Mouse (Mus musculus): ENCODE data around the gene Abcb11.

Gene Abcb11

DNA sequence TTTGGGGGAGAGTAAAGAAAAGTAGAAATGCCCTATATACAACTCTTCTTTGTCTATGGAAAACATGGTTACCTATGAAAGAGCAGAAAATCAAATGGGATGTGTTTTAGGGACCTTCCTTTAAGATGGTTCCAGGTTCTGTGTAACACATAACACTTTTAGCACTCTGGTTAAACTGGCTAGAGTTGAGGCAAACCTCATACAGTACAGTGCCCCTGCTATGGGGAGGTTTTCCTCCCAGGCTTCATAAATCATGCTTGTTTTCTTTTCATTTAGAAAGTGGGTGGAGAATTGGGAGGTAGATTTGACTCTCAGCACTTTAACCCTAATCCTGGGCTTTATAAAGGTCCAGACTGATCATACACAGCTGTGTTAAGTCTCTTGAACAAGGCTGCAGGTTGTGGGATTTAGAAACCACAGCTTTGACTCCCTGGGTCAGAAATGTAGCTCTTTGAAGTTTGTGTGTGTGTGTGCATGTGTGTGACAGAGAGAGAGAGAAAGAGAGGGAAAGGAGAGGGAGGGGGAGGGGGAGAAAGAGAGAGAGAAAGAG lies 78.3 kb downstream of the Abcb11 start:
- no peak for DNase-seq (ENCODE audit: inconsistent ontology term)

DNA sequence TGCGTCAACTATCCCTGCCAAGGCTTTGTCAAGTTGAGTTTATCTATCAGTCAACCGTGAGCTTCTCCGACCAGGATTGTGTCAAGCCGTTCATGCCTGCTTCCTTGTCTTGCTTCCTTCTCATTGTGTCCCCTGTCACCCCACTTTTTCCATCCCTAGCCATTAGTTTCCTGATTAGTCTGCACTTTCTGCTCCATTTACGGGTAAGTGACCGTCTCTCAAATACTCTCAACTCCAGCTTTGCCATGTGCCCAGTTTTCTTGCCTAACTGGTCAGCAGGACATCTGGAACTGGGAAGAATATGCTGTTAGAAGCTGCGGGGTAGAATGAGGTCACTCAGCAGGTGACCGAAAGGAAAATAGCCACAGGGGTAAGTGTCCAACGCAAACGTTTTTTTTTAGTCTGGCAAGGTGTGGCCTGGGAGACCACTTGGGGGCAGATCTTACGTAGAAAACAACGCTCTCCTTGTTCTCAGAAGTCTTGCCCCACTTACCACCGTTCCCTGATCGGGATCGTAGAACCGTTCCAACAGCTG lies 94.1 kb downstream of the Abcb11 start:
- peak; percentile 86 for DNase-seq (ENCODE audit: inconsistent ontology term)

DNA sequence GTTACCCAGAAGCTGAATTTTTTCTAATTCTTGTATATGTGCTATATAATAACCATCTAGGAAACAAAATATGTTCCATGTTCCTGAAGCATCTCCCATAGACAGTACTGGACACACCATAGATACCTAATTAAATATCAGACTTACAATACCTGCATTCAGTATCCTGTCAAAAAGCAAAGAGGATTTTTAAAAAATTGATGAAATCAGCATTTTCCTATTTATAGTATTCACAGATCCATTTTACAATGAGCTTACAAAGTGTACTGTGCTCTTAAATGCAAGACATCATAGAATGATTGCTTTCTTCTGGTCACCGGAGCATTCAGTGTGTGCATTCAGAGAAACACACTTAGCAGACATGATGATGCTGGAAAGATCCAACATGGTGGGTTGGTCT lies 95.3 kb downstream of the Abcb11 start:
- no peak for DNase-seq (ENCODE audit: inconsistent ontology term)

DNA sequence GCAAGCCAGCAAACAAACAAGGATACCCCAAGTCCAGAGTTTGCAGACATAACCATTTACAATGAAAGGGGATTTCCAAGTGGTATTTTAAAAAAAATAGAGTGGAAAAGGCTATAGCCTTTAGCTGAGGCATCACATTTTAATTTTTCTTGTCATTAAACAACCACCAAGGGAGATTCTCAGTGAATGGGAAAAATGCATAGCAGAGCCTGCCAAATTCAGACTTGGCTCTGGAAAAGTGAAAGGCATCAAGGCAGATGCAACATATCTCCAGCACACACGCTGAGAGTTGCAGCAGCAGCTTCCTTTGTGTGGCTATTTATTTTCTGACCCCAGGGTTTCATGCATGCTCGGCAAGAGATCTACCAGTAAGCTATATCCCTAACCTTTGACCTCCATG lies 97.5 kb downstream of the Abcb11 start:
- peak; percentile 90 for DNase-seq (ENCODE audit: inconsistent ontology term)

DNA sequence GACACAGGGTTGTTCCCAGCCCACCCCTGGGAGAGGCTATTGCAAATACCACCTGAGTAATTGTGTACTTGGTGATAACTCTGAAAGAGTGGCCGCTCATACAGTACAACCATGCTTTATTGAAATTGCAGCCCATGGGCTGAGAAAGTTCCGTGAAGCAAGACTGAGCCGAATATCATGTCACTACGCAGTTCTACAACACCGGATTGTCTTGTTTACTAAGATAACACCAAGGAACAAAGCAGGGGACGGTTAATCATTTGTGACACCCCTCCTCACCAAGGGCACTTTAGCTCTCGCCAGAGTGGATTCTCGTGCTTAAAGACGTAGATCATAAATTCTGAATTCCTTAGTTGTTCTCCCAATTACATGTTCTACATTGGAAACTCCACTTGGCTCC lies 103.1 kb downstream of the Abcb11 start:
- no peak for DNase-seq (ENCODE audit: inconsistent ontology term)

DNA sequence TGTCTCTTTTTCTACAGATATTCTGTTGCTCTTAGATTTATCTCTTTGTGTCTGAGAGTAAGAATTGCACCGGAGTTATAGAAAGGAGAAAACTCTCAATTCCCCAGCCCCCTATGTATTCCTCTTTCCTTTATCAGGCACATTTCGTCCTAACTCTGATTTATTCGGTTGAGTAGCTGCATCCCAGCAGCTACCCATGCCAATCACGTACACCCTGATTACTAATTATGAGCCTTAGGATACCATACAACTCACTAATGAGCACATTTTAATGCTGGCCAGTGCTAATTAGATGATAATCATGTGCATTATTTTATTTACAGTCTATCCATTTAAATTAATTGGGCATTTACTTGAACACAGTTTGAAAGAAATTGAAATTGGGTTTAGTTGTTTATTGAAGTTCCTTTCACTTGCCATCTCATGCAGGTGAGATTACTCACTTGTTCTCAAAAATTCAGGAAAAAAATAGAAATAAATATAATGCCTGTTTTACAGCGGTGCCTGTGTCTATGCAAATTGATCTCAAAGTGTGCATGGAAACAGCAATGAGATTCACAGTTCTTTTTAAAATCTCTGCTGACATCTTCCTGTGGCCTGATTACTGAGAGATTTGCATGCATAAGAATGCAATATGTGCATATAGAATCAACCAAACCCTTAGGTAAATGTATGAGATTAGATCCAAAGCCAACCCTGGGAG lies 107.3 kb downstream of the Abcb11 start:
- DNase-seq (ENCODE audit: inconsistent ontology term) = peak; percentile 61

DNA sequence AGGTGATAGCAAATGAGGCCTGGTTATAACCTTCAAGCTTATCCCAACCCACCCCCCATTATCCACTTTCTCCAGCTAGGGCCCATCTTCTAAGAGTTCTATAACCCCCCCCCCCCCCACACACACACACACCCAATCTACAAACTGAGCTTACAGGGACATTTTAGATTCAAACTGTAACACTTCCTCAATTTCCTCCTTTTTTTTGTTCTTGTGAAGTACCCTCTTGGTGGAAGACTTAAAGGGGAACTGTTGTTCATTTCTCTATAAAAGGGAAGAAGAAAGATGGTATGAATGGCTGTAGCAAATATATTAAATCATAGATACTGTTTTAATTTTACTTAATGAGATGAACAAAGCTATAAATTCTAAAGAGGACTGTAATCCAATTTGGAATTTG lies 110.3 kb downstream of the Abcb11 start:
- no peak for DNase-seq (ENCODE audit: inconsistent ontology term)

DNA sequence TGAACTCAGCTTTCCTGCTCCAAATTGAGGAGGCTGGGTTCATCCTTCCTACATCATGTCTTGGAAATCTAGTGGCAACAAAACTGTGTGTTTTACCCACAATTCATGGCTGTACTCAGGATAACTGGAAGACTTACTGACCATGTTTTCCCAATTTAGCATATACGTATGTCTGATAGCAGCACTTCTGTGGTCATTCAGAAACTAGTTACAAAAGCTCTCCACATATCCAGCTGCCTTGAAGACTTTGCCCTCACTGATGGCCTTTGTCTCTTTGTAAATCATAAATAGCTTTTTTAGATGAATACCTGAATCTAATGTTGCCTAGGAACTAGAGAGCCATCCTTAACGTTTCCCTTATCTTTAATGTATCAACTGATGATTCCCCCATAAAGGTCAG lies 112.3 kb downstream of the Abcb11 start:
- DNase-seq (ENCODE audit: inconsistent ontology term) = no peak

DNA sequence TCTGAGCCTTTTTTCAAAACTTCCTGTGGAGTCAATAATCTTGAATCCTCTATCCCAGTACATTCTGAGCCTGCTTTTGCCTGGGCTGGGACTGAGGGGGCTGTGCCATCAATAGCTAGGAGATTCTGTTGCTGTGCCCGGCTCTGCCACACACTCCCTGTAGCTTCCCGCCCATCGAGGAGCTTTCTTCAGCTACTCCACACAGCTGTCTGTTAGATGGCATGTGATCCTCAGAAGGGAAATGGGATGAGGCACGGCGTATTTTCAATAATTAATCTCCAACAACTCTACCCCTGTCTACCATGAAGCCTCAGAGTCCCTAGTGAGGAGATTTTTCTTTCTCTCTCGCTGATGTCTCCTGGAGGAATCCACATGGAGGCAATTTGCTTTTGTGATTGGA lies 113.8 kb downstream of the Abcb11 start:
- no peak for DNase-seq (ENCODE audit: inconsistent ontology term)

DNA sequence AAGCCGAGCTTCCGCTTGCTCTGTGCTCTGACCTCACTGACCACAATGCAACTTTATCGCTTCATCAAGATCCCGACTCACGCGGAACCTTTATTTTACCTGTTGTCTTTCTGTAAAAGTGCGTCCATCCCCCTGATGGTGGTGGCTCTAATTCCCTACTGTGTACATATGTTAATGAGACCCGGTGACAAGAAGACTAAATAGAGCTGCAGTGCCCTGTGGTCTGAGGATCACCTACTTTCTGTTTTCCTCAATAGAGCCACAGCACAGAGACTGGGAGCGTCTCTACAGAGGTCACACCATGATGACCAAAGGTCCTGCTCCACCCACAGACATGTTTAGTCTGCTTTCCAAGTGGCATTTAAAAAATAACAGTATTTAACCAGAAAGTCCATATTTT lies 115.5 kb downstream of the Abcb11 start:
- DNase-seq (ENCODE audit: inconsistent ontology term) = no peak

DNA sequence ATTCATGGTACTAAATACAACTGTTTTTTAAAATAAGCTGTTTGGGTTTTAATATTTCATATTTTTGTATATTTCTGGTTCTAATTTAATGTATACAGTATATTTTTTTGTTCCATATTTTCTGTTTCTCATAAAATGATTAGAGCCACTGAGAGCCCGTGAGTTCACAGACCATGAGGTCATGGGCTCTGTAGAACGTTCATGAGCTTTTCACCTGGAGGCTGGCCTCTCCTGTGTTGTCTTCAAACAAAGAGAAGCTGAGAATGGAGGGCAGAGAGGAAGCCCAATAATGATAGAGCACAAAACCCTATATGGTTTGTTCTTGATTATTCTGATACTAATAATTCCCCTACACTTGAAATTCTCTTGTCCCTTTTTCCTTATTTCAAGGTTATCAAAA lies 117.7 kb downstream of the Abcb11 start:
- DNase-seq (ENCODE audit: inconsistent ontology term) = no peak

DNA sequence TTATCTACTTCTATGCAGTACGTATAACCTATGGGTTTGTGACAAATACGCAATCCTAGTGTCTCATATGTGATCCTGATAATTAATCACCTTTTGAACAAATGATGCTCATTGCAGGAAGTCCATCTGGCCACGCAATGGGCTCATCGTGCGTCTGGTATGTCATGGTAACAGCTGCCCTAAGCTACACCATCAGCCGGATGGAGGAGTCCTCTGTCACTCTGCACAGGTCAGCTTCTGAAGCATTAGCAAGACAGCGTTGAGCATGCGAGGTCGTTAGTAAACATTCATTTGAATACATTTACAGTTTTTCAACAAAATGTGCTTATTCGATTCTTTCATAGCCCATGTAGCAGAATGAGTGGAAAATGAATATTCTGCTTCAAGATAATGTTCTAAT lies 119.6 kb downstream of the Abcb11 start:
- no peak for DNase-seq (ENCODE audit: inconsistent ontology term)

DNA sequence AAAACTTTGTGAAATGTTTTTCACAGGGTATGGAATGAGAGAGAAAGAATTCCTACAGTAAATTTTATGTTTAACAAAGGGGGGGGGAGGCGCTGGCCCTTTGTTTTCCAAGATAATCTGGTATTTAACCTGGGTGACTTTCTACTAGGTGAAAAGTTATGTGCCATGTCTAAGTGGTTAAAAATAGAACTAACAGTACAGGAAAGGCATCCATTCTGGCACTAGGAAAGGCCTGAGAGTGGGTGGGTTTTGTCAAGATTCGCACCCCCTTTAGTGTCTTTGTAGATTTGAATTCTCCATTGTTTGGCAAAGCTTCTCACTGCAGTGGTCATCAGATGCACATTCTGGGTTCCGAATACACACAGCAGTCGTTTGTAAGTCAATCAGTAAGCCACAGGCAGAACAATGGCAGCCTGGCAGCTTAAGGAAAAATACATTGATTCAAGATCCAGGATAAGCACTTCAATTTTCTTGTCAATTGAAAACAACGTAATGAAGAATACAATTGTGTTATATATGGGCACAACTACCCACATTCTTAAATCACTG lies 120.5 kb downstream of the Abcb11 start:
- DNase-seq (ENCODE audit: inconsistent ontology term) = no peak

DNA sequence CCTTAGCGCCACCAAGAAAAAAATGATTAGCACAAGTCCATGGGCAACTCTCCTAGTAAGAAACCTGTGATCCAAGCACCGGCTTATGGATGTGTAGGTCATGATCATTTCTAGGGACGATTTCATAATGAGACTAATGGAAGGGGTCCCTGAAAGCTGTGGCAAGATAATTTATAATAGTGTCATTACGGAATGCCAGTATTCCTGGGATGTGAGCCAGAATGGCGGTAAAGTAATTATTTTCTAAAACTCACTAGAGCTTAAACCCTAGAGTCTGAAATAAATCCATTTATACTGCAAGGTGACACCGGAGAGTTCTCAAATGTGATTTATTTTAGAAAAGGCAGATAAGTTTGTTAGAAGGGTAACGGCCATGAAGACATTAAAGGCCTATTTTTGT lies 127.2 kb downstream of the Abcb11 start:
- peak; percentile 41 for DNase-seq (ENCODE audit: inconsistent ontology term)

DNA sequence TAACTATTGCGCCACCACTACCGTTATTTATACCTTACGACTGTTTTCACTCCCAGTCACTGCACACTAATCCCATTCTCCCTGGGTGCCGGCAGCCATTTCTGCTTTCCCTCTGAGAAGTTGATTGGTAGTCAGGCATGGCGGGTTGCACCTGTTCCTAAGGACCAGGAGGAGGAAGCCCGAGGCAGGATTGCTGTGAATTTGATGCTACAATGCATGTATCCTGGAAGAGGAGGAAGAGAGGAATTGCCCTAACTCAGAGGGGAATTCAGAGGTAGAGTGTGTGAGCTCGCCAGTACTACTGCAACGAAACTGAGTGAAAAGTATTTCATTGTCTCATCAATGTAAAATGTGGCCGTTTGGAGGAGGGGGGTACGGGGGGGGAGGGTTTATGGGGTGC lies 129.8 kb downstream of the Abcb11 start:
- no peak for DNase-seq (ENCODE audit: inconsistent ontology term)

DNA sequence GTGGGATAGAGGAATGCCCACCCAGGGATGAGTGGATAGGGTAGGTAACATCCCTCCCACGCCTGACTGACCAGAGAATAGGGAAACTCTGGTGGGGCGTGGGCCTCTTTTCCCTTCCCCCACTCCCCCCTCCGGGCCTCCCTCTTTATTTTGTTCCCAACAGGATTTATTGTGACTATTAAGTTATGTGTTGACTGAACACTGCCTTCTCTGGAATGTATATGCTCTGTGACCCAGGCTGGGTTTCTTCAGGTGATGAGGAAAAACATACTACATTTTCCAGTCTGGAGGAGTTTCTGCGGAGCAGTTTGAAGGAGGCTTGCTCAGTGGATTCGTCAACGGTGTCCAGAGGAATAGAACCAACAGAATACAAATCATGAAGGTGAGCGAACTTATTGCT lies 131.6 kb downstream of the Abcb11 start, which contains the start of gene G6pc2:
G6pc2 (plus strand) TSS at position 301 of the 400 bp plus-strand sequence.
- no peak for DNase-seq (ENCODE audit: inconsistent ontology term)

DNA sequence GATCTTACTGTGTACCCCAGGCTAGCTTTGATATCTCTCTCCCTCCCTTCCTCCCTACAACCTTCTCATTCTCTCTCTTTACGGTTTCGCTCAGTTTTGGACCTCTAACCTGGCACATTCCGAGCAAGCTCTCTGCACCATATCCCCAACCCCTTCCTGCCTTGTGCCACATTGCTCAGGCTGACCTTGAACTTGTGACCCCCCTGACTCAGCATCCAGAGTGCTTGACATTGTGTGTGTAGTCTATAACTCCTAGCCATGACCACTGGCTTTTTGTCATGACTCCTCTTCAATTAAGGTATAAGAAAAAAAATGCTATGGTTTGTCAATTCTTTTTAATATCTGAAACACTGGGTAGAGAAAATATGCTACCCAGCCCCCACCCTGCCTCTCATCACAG lies 132.7 kb downstream of the Abcb11 start:
- DNase-seq (ENCODE audit: inconsistent ontology term) = no peak

DNA sequence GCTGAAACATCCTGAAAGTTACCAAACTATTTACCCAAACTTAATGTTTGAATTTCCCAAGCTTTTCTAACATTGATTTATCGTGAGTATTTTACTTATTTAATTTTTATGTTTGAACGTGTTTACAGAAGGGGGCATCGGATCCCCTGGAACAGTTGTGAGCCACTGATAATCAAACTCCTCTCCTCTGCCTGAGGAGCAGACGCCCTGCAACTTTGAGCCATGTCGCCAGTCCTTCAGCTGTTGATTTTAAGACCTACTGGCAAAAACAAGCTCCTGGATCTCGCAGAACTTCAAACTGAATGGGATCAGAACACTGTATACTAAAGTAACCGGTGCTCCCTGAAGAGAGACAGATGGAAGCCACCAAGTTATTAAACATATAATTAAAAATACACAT lies 135.9 kb downstream of the Abcb11 start:
- peak; percentile 9 for DNase-seq (ENCODE audit: inconsistent ontology term)

DNA sequence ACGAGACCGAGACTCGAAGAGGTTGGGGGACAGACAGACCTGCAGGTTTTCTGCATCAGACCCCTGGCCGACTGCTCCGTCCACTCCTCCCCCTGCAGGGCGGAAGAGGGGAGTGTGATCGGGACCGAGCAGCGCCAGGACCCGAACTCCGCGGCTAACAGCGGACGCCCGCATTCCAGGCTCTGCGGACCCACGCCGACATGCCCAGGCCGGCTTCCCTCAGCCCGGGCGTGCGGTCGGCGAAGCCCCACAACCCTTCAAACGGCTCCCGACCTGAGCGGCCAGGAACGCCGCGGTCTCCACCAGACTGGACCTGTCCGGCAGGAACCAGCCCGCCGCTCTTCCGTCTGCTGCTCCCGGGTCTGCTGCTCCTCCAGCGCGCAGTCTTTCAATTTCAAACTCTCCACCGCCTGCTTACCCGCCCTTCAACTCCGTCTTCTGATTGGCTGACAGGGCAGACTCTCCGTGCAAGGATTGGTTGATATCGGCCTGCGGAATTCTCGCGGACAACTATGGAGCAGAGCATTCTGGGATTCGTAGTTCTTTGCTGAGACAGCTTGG lies 136.5 kb downstream of the Abcb11 start, which contains the start of gene Spc25:
Spc25 (minus strand) TSS at position 404 of the 561 bp plus-strand sequence.
- peak; percentile 89 for DNase-seq (ENCODE audit: inconsistent ontology term)

DNA sequence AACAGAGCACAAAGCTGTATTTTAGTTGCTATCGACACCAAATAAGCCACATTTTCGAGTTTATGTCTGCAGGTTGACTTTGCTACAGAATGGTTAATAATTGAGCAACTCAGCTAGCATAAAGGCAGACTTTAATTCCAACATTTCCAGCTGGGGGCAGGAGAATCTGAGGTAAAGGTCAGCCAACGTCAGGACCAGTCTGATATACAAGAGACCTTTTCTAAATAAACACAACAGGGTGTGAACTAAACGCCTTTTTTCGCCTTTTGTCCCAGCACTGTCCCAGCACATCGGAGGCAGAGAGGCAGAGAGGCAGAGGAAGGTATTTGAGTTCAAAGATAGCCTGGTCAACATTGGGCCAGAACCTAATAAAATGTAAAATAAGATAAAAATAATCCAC lies 137.2 kb downstream of the Abcb11 start:
- DNase-seq (ENCODE audit: inconsistent ontology term) = peak; percentile 13

DNA sequence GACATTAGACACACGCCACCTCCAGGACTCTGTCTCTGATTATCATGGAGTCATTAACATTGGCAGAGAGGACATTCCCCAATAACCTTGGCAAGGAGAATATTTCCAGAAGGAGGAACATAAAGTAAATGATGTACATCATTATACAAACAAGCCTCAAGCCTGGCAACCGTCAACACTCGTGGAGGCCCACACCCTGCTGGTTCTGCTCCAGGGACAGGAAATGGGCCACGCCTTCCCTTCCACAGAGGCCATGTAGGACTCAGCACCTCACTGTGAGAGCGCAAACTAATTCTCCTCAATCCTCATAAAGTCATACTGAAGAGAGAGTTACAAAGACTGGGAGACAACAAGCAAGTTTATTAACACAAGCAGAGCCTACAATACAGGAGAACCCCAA lies 148.9 kb downstream of the Abcb11 start:
- no peak for DNase-seq (ENCODE audit: inconsistent ontology term)

DNA sequence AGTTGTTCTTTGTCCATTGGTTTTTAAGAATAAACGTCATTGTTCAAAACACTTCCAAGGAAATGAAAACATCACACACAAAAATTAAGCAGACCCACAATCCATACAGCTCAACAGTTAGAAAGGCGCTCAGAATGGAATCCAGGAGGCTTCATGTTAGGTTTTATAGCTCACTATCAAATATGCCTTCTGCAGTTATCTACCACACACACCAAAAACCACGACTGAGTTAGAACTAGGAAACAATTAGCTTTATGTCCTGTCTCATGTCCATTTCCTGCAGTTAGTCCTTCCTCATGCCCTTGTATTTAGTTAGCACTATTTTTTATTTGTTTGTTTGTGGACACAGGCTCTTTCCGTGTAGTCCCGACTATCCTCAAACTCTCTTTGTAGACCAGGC lies 151.4 kb downstream of the Abcb11 start:
- no peak for DNase-seq (ENCODE audit: inconsistent ontology term)

DNA sequence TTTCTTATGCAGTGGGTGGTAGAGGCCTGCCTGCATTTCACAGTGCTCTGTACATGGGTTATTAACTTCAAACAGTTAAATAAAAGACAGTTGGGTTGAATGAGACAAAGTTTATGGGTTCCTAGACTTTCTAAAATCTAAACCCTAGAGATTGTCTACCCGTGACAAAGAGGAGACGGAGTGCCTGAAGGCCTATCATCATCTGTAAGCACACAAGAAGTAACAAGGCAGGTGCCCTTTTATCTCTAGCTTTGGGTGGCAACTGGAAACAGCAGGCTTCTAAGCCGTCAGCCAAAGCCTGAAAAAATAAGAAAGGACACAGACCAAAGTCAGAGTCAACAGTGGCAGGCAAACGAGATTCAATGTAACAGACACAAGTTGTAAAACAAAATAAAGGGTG lies 153.2 kb downstream of the Abcb11 start:
- DNase-seq (ENCODE audit: inconsistent ontology term) = no peak

Data from Muller cell, postnatal 12 days (primary cell).